Mouse (Mus musculus): ENCODE data around the gene 1700013F07Rik. TPM values are rescaled to one million over a fixed set of nuclear protein-coding genes. Genes with fewer than 3 reads are reported as not detected.
A peak's percentile ranks its signal among the peaks of the same experiment; 100 is the strongest.

Gene 1700013F07Rik
- polyA plus RNA-seq, 1 experiment from 2014 or later: 1.1 TPM

GRCm38 (mm10) chr3:108574018-108574417 is 40.1 kb downstream of the 1700013F07Rik start:
- Histone ChIP-seq H3K9ac (no peak overlapping the region), H3K4me2 (no peak overlapping the region), H3K27me3 (no peaks in the 10 kb centered on the region), H3K4me1 (peaks cover 9% of the 10 kb centered on the region), H3K4me3 (no peak overlapping the region), H3K27ac (no peak overlapping the region), H3K36me3 (0 out of 2 replicates have a peak, but pooled peaks cover 2% of the 10 kb centered on the region), H3K9me3 (no peaks in the 10 kb centered on the region)
- 80% methylated on average over 5 of the region's 5 CpGs for WGBS
- ATAC-seq (ENCODE audit: borderline replicate concordance, extremely low read depth, low FRiP score, low TSS enrichment): no peak

DNA sequence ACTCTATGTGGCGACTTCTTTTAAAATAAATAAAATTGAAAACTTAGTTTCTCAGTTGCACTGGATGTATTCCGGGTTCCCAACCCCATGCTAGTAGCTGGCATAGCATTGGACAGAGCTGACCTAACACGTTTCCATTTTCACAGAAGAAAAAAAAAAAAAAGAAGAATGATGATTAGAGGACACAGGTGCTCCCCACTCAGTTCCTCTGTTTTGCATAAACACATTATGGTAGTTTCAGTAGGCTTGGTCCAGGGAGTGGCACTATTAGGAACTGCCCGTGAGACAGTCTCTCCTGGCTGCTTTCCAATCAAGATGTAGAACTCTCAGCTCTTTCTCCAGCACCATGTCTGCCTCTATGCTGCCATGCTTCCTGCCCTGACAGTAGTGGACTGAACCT is 50.6 kb downstream of the 1700013F07Rik start:
- Histone ChIP-seq H3K36me3 (no peaks in the 10 kb centered on the region), H3K4me3 (no peak overlapping the region), H3K4me1 (no peaks in the 10 kb centered on the region), H3K27ac (no peak overlapping the region), H3K4me2 (no peak overlapping the region), H3K9me3 (no peaks in the 10 kb centered on the region), H3K9ac (no peak overlapping the region), H3K27me3 (no peaks in the 10 kb centered on the region)
- WGBS: 74% methylated on average over 4 of the region's 4 CpGs
- no peak for ATAC-seq (ENCODE audit: borderline replicate concordance, extremely low read depth, low FRiP score, low TSS enrichment)

DNA sequence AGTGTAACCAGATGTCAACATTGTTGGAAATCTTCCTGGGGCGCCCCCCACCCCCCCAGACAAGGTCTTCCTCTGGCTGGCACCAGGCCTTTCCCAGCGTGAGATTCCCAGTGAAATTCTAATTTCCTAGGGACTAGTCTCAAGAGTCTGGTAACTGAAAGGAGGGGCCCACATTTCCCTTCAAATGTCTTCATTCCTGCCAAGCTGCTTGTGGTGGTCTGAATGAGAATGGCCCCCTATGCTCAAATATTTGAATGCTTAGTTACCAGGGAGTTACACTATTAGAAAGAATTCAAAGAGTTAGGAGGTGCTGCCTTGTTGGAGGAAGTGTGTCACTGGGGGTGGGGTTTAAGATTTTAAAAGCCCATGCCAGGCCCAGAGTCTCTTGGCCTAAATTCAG is 54.5 kb downstream of the 1700013F07Rik start:
- Histone ChIP-seq H3K9me3 (no peaks in the 10 kb centered on the region), H3K9ac (no peak overlapping the region), H3K27ac (no peak overlapping the region), H3K36me3 (no peaks in the 10 kb centered on the region), H3K4me2 (no peak overlapping the region), H3K4me1 (peaks cover 13% of the 10 kb centered on the region), H3K27me3 (no peaks in the 10 kb centered on the region), H3K4me3 (no peak overlapping the region)
- ATAC-seq (ENCODE audit: borderline replicate concordance, extremely low read depth, low FRiP score, low TSS enrichment): no peak
- 38% methylated on average over 2 of the region's 2 CpGs for WGBS

DNA sequence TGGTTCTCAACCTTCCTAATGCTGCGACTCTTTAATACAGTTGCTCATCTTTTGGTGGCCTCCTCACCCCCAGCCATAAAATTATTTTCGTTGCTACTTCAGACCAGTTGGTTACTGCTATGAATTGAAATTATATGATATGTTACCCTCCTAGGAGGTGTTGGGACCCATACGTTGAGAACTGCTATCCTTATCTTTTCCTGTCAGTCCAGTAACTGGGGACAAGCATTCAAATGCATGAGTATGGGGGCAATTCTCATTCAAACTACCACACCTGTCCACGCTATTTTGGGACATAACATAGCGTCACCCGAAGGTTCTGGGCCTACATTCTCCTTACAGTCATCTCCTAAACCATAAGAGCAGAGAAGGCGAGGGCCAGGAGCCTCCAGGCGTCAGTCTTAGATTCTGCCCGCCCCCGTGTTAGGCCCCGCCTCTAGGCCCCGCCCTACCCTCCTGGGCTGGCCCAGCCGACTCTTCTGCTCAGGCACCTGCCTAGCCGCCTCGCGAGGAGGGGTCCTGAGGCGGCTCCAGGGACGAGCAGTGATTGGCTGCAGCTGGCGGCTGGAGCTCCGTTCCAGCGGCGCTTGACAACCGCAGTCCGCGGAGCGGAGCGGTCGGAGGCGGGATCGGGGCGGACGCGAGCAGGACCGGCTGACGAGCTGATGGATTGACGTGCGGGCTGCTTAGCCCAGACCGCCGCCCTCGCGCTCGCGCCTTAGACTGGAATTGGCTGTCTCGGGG is 57.0 kb downstream of the 1700013F07Rik start, which contains the start of gene Wdr47:
Gene Wdr47 (plus strand): TSS at position 494 of the 744 bp plus-strand sequence.
- Histone ChIP-seq H3K4me3 (peak within 1 kb of the TSS; percentile 99), H3K9me3 (no peaks in the 10 kb centered on the region), H3K27me3 (no peaks in the 10 kb centered on the region), H3K4me2 (peak within 1 kb of the TSS; percentile 100), H3K27ac (peak within 1 kb of the TSS; percentile 71), H3K4me1 (peaks cover 13% of the 10 kb centered on the region), H3K36me3 (no peaks in the 10 kb centered on the region), H3K9ac (peak within 1 kb of the TSS; percentile 71)
- 4% methylated on average over 44 of the region's 44 CpGs for WGBS
- peak; percentile 100 for ATAC-seq (ENCODE audit: borderline replicate concordance, extremely low read depth, low FRiP score, low TSS enrichment)

- H3K27me3 ChIP-seq: no peaks in the 10 kb centered on the region
- ATAC-seq (ENCODE audit: borderline replicate concordance, extremely low read depth, low FRiP score, low TSS enrichment): peak; percentile 79; the same call in 1 of the 2 replicates
- WGBS: under 1% methylated on average over 61 of the region's 61 CpGs
Observed at GRCm38 (mm10) chr3:108591530-108592522, 57.9 kb downstream of the 1700013F07Rik start.

More at GRCm38 (mm10) chr3:108591530-108592522, 57.9 kb downstream of the 1700013F07Rik start:
- Histone ChIP-seq H3K27ac (peak overlapping the region; percentile 71), H3K36me3 (no peaks in the 10 kb centered on the region), H3K9ac (peak overlapping the region; percentile 71), H3K4me3 (peak overlapping the region; percentile 99), H3K9me3 (no peaks in the 10 kb centered on the region), H3K4me1 (peaks cover 13% of the 10 kb centered on the region), H3K4me2 (peak overlapping the region; percentile 100)

Small RNA genes lying within 50 kb of the gene (microRNA-seq; reads per million reads assigned to microRNA genes)
- not detected for gene Gm22860

Other genes starting within 250 kb of the 1700013F07Rik start
- gene Mybphl, start 169.2 kb upstream of the 1700013F07Rik start, polyA plus RNA-seq (2015; fragmentation: Nextera tagmentation; extraction: Ambion mirVana): 2.8 and 9.3 TPM in 2 replicates
- 79.8 and 81.5 TPM in 2 replicates for gene Psrc1, start 150.3 kb upstream of the 1700013F07Rik start, polyA plus RNA-seq (2015; fragmentation: Nextera tagmentation; extraction: Ambion mirVana)
- gene Celsr2, start 118.6 kb upstream of the 1700013F07Rik start, polyA plus RNA-seq (2015; fragmentation: Nextera tagmentation; extraction: Ambion mirVana): 7.5 and 8.5 TPM in 2 replicates
- gene Sars, start 88.9 kb upstream of the 1700013F07Rik start, polyA plus RNA-seq (2015; fragmentation: Nextera tagmentation; extraction: Ambion mirVana): 115 and 116 TPM in 2 replicates
- gene 5330417C22Rik, start 2.4 kb downstream of the 1700013F07Rik start, polyA plus RNA-seq (2015; fragmentation: Nextera tagmentation; extraction: Ambion mirVana): 16.4 and 16.6 TPM in 2 replicates
- 43.1 and 43.3 TPM in 2 replicates for gene Tmem167b, start 28.3 kb downstream of the 1700013F07Rik start, polyA plus RNA-seq (2015; fragmentation: Nextera tagmentation; extraction: Ambion mirVana)
- gene Taf13, start 37.5 kb downstream of the 1700013F07Rik start, polyA plus RNA-seq (2015; fragmentation: Nextera tagmentation; extraction: Ambion mirVana): 40.3 and 44.6 TPM in 2 replicates
- 10.4 and 10.8 TPM in 2 replicates for gene Wdr47, start 57.1 kb downstream of the 1700013F07Rik start, polyA plus RNA-seq (2015; fragmentation: Nextera tagmentation; extraction: Ambion mirVana)
- gene Clcc1, start 119.8 kb downstream of the 1700013F07Rik start, polyA plus RNA-seq (2015; fragmentation: Nextera tagmentation; extraction: Ambion mirVana): 87.4 and 90.2 TPM in 2 replicates
- 47.1 and 50.3 TPM in 2 replicates for gene Gpsm2, start 188.2 kb downstream of the 1700013F07Rik start, polyA plus RNA-seq (2015; fragmentation: Nextera tagmentation; extraction: Ambion mirVana)
- 0.09 TPM in 1 of 2 replicates, not detected in the other for gene Aknad1, start 205.5 kb downstream of the 1700013F07Rik start, polyA plus RNA-seq (2015; fragmentation: Nextera tagmentation; extraction: Ambion mirVana)

Measured in lung, embryonic 15.5 days (tissue).